Mouse (Mus musculus) forebrain, embryonic 13.5 days (tissue): Measurements from ENCODE around the gene Sgip1. TPM values are rescaled to one million over a fixed set of nuclear protein-coding genes. Genes with fewer than 3 reads are reported as not detected.

ENCODE experiments used
- ATAC-seq: fragments of 200-750 bp; cut with Nextera tagmentation; 2 replicates; pipeline ENCODE4 v1.8.0; 2017
- H3K27ac ChIP-seq: fragments of 300-500 bp; sonication (generic); 2 replicates; pipeline ENCODE4 v1.5.1; 2015; ENCODE audit warnings: inconsistent platforms, mild to moderate bottlenecking, moderate library complexity
- H3K27me3 ChIP-seq: fragments of 300-500 bp; sonication (generic); 2 replicates; pipeline ENCODE4 v1.6.1; 2015; ENCODE audit warnings: mild to moderate bottlenecking, inconsistent platforms
- H3K36me3 ChIP-seq: fragments of 300-500 bp; sonication (generic); 2 replicates; pipeline ENCODE4 v1.6.1; 2015; ENCODE audit warnings: mild to moderate bottlenecking, inconsistent platforms; ENCODE audit not compliant: poor library complexity, severe bottlenecking
- H3K4me1 ChIP-seq: fragments of 300-500 bp; sonication (generic); 2 replicates; pipeline ENCODE4 v1.6.1; 2015; ENCODE audit warnings: inconsistent platforms
- H3K4me2 ChIP-seq: fragments of 300-500 bp; sonication (generic); 2 replicates; pipeline ENCODE4 v1.6.1; 2015; ENCODE audit warnings: inconsistent platforms, mild to moderate bottlenecking, moderate library complexity
- H3K4me3 ChIP-seq: fragments of 300-500 bp; sonication (generic); 2 replicates; pipeline ENCODE4 v1.5.1; 2015; ENCODE audit warnings: mild to moderate bottlenecking, inconsistent platforms
- H3K9ac ChIP-seq: fragments of 300-500 bp; sonication (generic); 2 replicates; pipeline ENCODE4 v1.6.1; 2015; ENCODE audit warnings: mild to moderate bottlenecking, inconsistent platforms
- H3K9me3 ChIP-seq: fragments of 300-500 bp; sonication (generic); replicated peaks from 2 replicates; pipeline ENCODE4 v1.6.1; 2016; ENCODE audit warnings: inconsistent platforms
- WGBS: fragments of 180-500 bp; shearing (Covaris S2); methylation state at CpG from one replicate; pipeline ENCODE4 v1.1.7; 2015; 5-methylcytosine and 5-hydroxymethylcytosine counted together
- polyA plus RNA-seq: library from polyadenylated mRNA; unstranded; fragments of >200 nt; fragmentation: Nextera tagmentation; extraction: Ambion mirVana; gene quantifications from 2 replicates; pipeline ENCODE4 v1.2.1, GENCODE M21; 2015

The Sgip1 gene
- polyA plus RNA-seq, 1 experiment from 2014 or later: 37.8 TPM

- no peaks in the 10 kb centered on the region for H3K27me3 ChIP-seq
- WGBS: 87% methylated on average over 11 of the region's 11 CpGs
- H3K4me1 ChIP-seq: no peaks in the 10 kb centered on the region
- ATAC-seq: no peak
- no peak overlapping the region for H3K9ac ChIP-seq
- H3K4me3 ChIP-seq: no peak overlapping the region
- no peak overlapping the region for H3K4me2 ChIP-seq
- H3K27ac ChIP-seq: no peak overlapping the region
- H3K9me3 ChIP-seq: no peaks in the 10 kb centered on the region
- H3K36me3 ChIP-seq: no peaks in the 10 kb centered on the region
Measured at GRCm38 (mm10) chr4:102990595-102991340, 249.7 kb downstream of the Sgip1 start.

GRCm38 (mm10) chr4:102991685-102992084 lies 250.6 kb downstream of the Sgip1 start:
- H3K4me1 ChIP-seq: no peaks in the 10 kb centered on the region
- H3K9me3 ChIP-seq: no peaks in the 10 kb centered on the region
- H3K36me3 ChIP-seq: no peaks in the 10 kb centered on the region
- H3K27me3 ChIP-seq: no peaks in the 10 kb centered on the region
- no peak overlapping the region for H3K27ac ChIP-seq
- H3K9ac ChIP-seq: no peak overlapping the region
- no peak overlapping the region for H3K4me3 ChIP-seq
- H3K4me2 ChIP-seq: no peak overlapping the region
- 65% methylated on average over 3 of the region's 3 CpGs for WGBS
- ATAC-seq: no peak

- peaks cover 14% of the 10 kb centered on the region for H3K4me1 ChIP-seq
- no peak overlapping the region for H3K4me3 ChIP-seq
- H3K27ac ChIP-seq: no peak overlapping the region
- H3K4me2 ChIP-seq: no peak overlapping the region
- H3K36me3 ChIP-seq: no peaks in the 10 kb centered on the region
- H3K9ac ChIP-seq: no peak overlapping the region
- no peaks in the 10 kb centered on the region for H3K27me3 ChIP-seq
- no peaks in the 10 kb centered on the region for H3K9me3 ChIP-seq
- 86% methylated on average over 4 of the region's 4 CpGs for WGBS
- ATAC-seq: no peak
Measured at GRCm38 (mm10) chr4:103004681-103005080, 263.6 kb downstream of the Sgip1 start.

GRCm38 (mm10) chr4:103005190-103005945 lies 264.3 kb downstream of the Sgip1 start:
- Histone ChIP-seq H3K4me1 (peaks cover 14% of the 10 kb centered on the region), H3K9ac (no peak overlapping the region), H3K4me2 (no peak overlapping the region), H3K4me3 (no peak overlapping the region), H3K36me3 (no peaks in the 10 kb centered on the region), H3K9me3 (no peaks in the 10 kb centered on the region), H3K27ac (no peak overlapping the region), H3K27me3 (no peaks in the 10 kb centered on the region)
- 81% methylated on average over 15 of the region's 15 CpGs for WGBS
- no peak for ATAC-seq

- ATAC-seq: no peak
- Histone ChIP-seq H3K4me1 (peaks cover 14% of the 10 kb centered on the region), H3K9ac (no peak overlapping the region), H3K4me2 (no peak overlapping the region), H3K4me3 (no peak overlapping the region), H3K27ac (no peak overlapping the region), H3K27me3 (no peaks in the 10 kb centered on the region), H3K9me3 (no peaks in the 10 kb centered on the region), H3K36me3 (no peaks in the 10 kb centered on the region)
- WGBS: 71% methylated on average over 5 of the region's 5 CpGs
Measured at GRCm38 (mm10) chr4:103006266-103006665, 265.2 kb downstream of the Sgip1 start.

GRCm38 (mm10) chr4:103006943-103007418 lies 265.9 kb downstream of the Sgip1 start:
- Histone ChIP-seq H3K4me1 (peaks cover 18% of the 10 kb centered on the region), H3K4me3 (no peak overlapping the region), H3K27ac (peak overlapping the region; percentile 12), H3K36me3 (no peaks in the 10 kb centered on the region), H3K9me3 (no peaks in the 10 kb centered on the region), H3K9ac (no peak overlapping the region), H3K27me3 (no peaks in the 10 kb centered on the region), H3K4me2 (no peak overlapping the region)
- WGBS: 19% methylated on average over 4 of the region's 4 CpGs
- peak; percentile 57; the same call in 1 of the 2 replicates for ATAC-seq

- Histone ChIP-seq H3K4me1 (peaks cover 27% of the 10 kb centered on the region), H3K27ac (no peak overlapping the region), H3K36me3 (no peaks in the 10 kb centered on the region), H3K27me3 (no peaks in the 10 kb centered on the region), H3K9ac (no peak overlapping the region), H3K4me2 (no peak overlapping the region), H3K4me3 (no peak overlapping the region), H3K9me3 (no peaks in the 10 kb centered on the region)
- no peak for ATAC-seq
- 94% methylated on average over 4 of the region's 4 CpGs for WGBS
Measured at GRCm38 (mm10) chr4:103010734-103011133, 269.6 kb downstream of the Sgip1 start.

- H3K4me2 ChIP-seq: no peak overlapping the region
- 36% methylated on average over 7 of the region's 7 CpGs for WGBS
- peak overlapping the region; percentile 40; the same call in 1 of the 2 replicates for H3K27ac ChIP-seq
Measured at GRCm38 (mm10) chr4:103011823-103012222, 270.7 kb downstream of the Sgip1 start.

GRCm38 (mm10) chr4:103013490-103013889 lies 272.4 kb downstream of the Sgip1 start:
- 5% methylated on average over 4 of the region's 4 CpGs for WGBS
- Histone ChIP-seq H3K4me2 (peak overlapping the region; percentile 14; the same call in 1 of the 2 replicates), H3K9me3 (no peaks in the 10 kb centered on the region)

More at GRCm38 (mm10) chr4:103011823-103012222, 270.7 kb downstream of the Sgip1 start:
- no peaks in the 10 kb centered on the region for H3K27me3 ChIP-seq
- ATAC-seq: peak; percentile 78; the same call in 1 of the 2 replicates
- peaks cover 21% of the 10 kb centered on the region for H3K4me1 ChIP-seq
- H3K4me3 ChIP-seq: no peak overlapping the region
- no peaks in the 10 kb centered on the region for H3K9me3 ChIP-seq
- H3K36me3 ChIP-seq: no peaks in the 10 kb centered on the region
- no peak overlapping the region for H3K9ac ChIP-seq

More at GRCm38 (mm10) chr4:103013490-103013889, 272.4 kb downstream of the Sgip1 start:
- ATAC-seq: no peak
- Histone ChIP-seq H3K27ac (no peak overlapping the region), H3K9ac (peak overlapping the region; percentile 21; the same call in 1 of the 2 replicates), H3K36me3 (no peaks in the 10 kb centered on the region), H3K4me3 (no peak overlapping the region), H3K4me1 (peaks cover 13% of the 10 kb centered on the region), H3K27me3 (no peaks in the 10 kb centered on the region)

Other genes with a start within 250 kb of the Sgip1 start
- 0.56 and 1.9 TPM in 2 replicates for gene Tctex1d1, start 237.3 kb downstream of the Sgip1 start, polyA plus RNA-seq